Mouse (Mus musculus) liver, embryonic 14.5 days (tissue): ENCODE data around the gene Gm7945.
"Not testable (repeated sequence)": the region's sequence is repeated elsewhere in the genome, so short reads cannot be mapped to it uniquely, and the experiment has no call there.

ENCODE experiments used
- CTCF ChIP-seq: IDR thresholded peaks from 2 replicates; pipeline ENCODE4 v1.5.1; 2016; ENCODE audit warnings: antibody characterized with exemption, low read depth, control low read depth
- EP300 ChIP-seq: IDR thresholded peaks from 2 replicates; pipeline ENCODE4 v1.6.1; 2016; ENCODE audit warnings: antibody characterized with exemption, low read depth

DNA sequence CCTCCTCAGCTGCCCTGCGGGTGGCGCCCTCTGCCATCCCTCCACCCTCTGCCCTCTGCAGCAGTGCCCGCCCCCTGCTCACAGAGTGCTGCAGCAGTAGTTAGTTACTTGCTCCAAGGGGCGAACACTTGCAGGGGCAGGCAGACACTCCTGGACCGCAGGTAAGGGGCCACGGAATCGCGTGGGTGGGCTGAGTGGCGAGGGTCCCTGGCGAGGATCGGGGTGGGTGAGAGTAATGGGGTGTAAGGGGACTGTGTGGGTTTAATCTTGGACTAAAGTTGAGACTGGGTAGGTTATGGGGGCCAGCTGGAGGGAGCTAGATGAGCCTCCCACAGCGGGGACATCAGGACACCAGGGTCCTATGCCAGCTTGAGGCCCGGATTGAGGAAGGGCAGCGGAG lies 38.5 kb upstream of the Gm7945 start:
- not testable (repeated sequence) for TF ChIP-seq EP300, CTCF
